Mouse (Mus musculus) kidney, embryonic 15.5 days (tissue): ENCODE measurements around the gene Tas1r2. TPM values are rescaled to one million over a fixed set of nuclear protein-coding genes. Genes with fewer than 3 reads are reported as not detected.

Experiments
- ATAC-seq: fragments of 200-750 bp; cut with Nextera tagmentation; replicated peaks from 2 replicates; pipeline ENCODE4 v1.8.0; 2017; ENCODE audit warnings: moderate TSS enrichment; ENCODE audit not compliant: low FRiP score
- H3K27ac ChIP-seq: fragments of 300-500 bp; sonication (generic); 2 replicates; pipeline ENCODE4 v1.5.1; 2015; ENCODE audit warnings: mild to moderate bottlenecking, inconsistent platforms
- H3K27me3 ChIP-seq: fragments of 300-500 bp; sonication (generic); 2 replicates; pipeline ENCODE4 v1.6.1; 2015; ENCODE audit warnings: inconsistent platforms
- H3K36me3 ChIP-seq: fragments of 300-500 bp; sonication (generic); 2 replicates; pipeline ENCODE4 v1.6.1; 2015; ENCODE audit warnings: inconsistent platforms
- H3K4me1 ChIP-seq: fragments of 300-500 bp; sonication (generic); 2 replicates; pipeline ENCODE4 v1.6.1; 2015; ENCODE audit warnings: inconsistent platforms
- H3K4me2 ChIP-seq: fragments of 300-500 bp; sonication (generic); 2 replicates; pipeline ENCODE4 v1.6.1; 2015; ENCODE audit warnings: moderate library complexity, mild to moderate bottlenecking, inconsistent platforms
- H3K4me3 ChIP-seq: fragments of 300-500 bp; sonication (generic); replicated peaks from 2 replicates; pipeline ENCODE4 v1.5.1; 2015; ENCODE audit warnings: mild to moderate bottlenecking, inconsistent platforms
- H3K9ac ChIP-seq: fragments of 300-500 bp; sonication (generic); 2 replicates; pipeline ENCODE4 v1.6.1; 2015; ENCODE audit warnings: mild to moderate bottlenecking, inconsistent platforms
- H3K9me3 ChIP-seq: fragments of 300-500 bp; sonication (generic); replicated peaks from 2 replicates; pipeline ENCODE4 v1.6.1; 2016; ENCODE audit warnings: inconsistent platforms
- WGBS: fragments of 180-500 bp; shearing (Covaris S2); methylation state at CpG from one replicate; pipeline ENCODE4 v1.1.7; 2015; ENCODE audit warnings: mixed read lengths; 5-methylcytosine and 5-hydroxymethylcytosine counted together
- polyA plus RNA-seq: library from polyadenylated mRNA; unstranded; fragments of >200 nt; fragmentation: Nextera tagmentation; extraction: Ambion mirVana; gene quantifications from 2 replicates; pipeline ENCODE4 v1.2.1, GENCODE M21; 2015

Tas1r2 gene
- not detected in 2 replicates for polyA plus RNA-seq

GRCm38 (mm10) chr4:139653238-139653637, at the start of gene Tas1r2:
TSS of gene Tas1r2 (plus strand) at chr4:139653538.
- H3K36me3 ChIP-seq: peaks cover 22% of the 10 kb centered on the region
- H3K27me3 ChIP-seq: no peaks in the 10 kb centered on the region; the same call in 1 of the 2 replicates
- no peak within 1 kb of the TSS for H3K27ac ChIP-seq
- ATAC-seq: no peak
- peaks cover 11% of the 10 kb centered on the region for H3K4me1 ChIP-seq
- no peak within 1 kb of the TSS for H3K4me2 ChIP-seq
- H3K4me3 ChIP-seq: no peak within 1 kb of the TSS
- H3K9ac ChIP-seq: no peak within 1 kb of the TSS
- 83% methylated on average over 8 of the region's 8 CpGs for WGBS
- H3K9me3 ChIP-seq: no peaks in the 10 kb centered on the region

- Histone ChIP-seq H3K9me3 (no peaks in the 10 kb centered on the region), H3K36me3 (peaks cover 62% of the 10 kb centered on the region), H3K9ac (no peak overlapping the region), H3K4me3 (no peak overlapping the region), H3K4me1 (peaks cover 28% of the 10 kb centered on the region), H3K27ac (no peak overlapping the region), H3K4me2 (no peak overlapping the region), H3K27me3 (no peaks in the 10 kb centered on the region)
- ATAC-seq: no peak
- 81% methylated on average over 11 of the region's 11 CpGs for WGBS
Observed at GRCm38 (mm10) chr4:139605216-139605615, 48.1 kb upstream of the Tas1r2 start.

GRCm38 (mm10) chr4:139606732-139607131, 46.6 kb upstream of the Tas1r2 start:
- H3K36me3 ChIP-seq: peaks cover 63% of the 10 kb centered on the region
- no peak overlapping the region for H3K9ac ChIP-seq
- H3K4me2 ChIP-seq: no peak overlapping the region
- H3K27ac ChIP-seq: no peak overlapping the region
- 91% methylated on average over 5 of the region's 5 CpGs for WGBS
- no peaks in the 10 kb centered on the region for H3K9me3 ChIP-seq
- H3K27me3 ChIP-seq: no peaks in the 10 kb centered on the region
- H3K4me1 ChIP-seq: peaks cover 23% of the 10 kb centered on the region
- H3K4me3 ChIP-seq: no peak overlapping the region
- ATAC-seq: no peak

- no peak overlapping the region for H3K9ac ChIP-seq
- H3K4me2 ChIP-seq: no peak overlapping the region
- 69% methylated on average over 4 of the region's 4 CpGs for WGBS
- peaks cover 80% of the 10 kb centered on the region for H3K36me3 ChIP-seq
- no peak for ATAC-seq
- no peak overlapping the region for H3K27ac ChIP-seq
- no peaks in the 10 kb centered on the region for H3K9me3 ChIP-seq
- H3K4me1 ChIP-seq: peaks cover 7% of the 10 kb centered on the region
- H3K4me3 ChIP-seq: no peak overlapping the region
- H3K27me3 ChIP-seq: no peaks in the 10 kb centered on the region
Observed at GRCm38 (mm10) chr4:139608975-139609374, 44.4 kb upstream of the Tas1r2 start.

GRCm38 (mm10) chr4:139610954-139611353, 42.4 kb upstream of the Tas1r2 start:
- H3K9ac ChIP-seq: no peak overlapping the region
- no peaks in the 10 kb centered on the region for H3K27me3 ChIP-seq
- peak overlapping the region; percentile 75 for H3K27ac ChIP-seq
- peaks cover 77% of the 10 kb centered on the region for H3K36me3 ChIP-seq
- no peak overlapping the region for H3K4me3 ChIP-seq
- ATAC-seq: no peak; the same call in 1 of the 2 replicates
- 60% methylated on average over 6 of the region's 6 CpGs for WGBS
- H3K9me3 ChIP-seq: no peaks in the 10 kb centered on the region
- no peak overlapping the region for H3K4me2 ChIP-seq
- peaks cover 20% of the 10 kb centered on the region for H3K4me1 ChIP-seq

- H3K4me1 ChIP-seq: peaks cover 26% of the 10 kb centered on the region
- H3K27ac ChIP-seq: peak overlapping the region; percentile 75
- peak overlapping the region; percentile 54 for H3K4me2 ChIP-seq
- H3K9ac ChIP-seq: no peak overlapping the region
- peak; percentile 65 for ATAC-seq
- H3K27me3 ChIP-seq: no peaks in the 10 kb centered on the region
- 2% methylated on average over 10 of the region's 10 CpGs for WGBS
- H3K36me3 ChIP-seq: peaks cover 71% of the 10 kb centered on the region
- H3K4me3 ChIP-seq: peak overlapping the region; percentile 11; the same call in 1 of the 2 replicates
- no peaks in the 10 kb centered on the region for H3K9me3 ChIP-seq
Observed at GRCm38 (mm10) chr4:139611542-139611953, 41.8 kb upstream of the Tas1r2 start.

- no peak overlapping the region for H3K4me2 ChIP-seq
- peaks cover 45% of the 10 kb centered on the region for H3K36me3 ChIP-seq
- H3K9me3 ChIP-seq: no peaks in the 10 kb centered on the region
- H3K4me3 ChIP-seq: no peak overlapping the region
- no peak for ATAC-seq
- H3K4me1 ChIP-seq: peaks cover 36% of the 10 kb centered on the region
- H3K9ac ChIP-seq: no peak overlapping the region
- WGBS: 93% methylated on average over 21 of the region's 21 CpGs
- no peak overlapping the region for H3K27ac ChIP-seq
- H3K27me3 ChIP-seq: no peaks in the 10 kb centered on the region
Observed at GRCm38 (mm10) chr4:139614524-139615260, 38.6 kb upstream of the Tas1r2 start.

- peak overlapping the region; percentile 51 for H3K9ac ChIP-seq
- no peaks in the 10 kb centered on the region for H3K27me3 ChIP-seq
- H3K4me3 ChIP-seq: peak overlapping the region; percentile 49
- peak overlapping the region; percentile 87 for H3K27ac ChIP-seq
- peaks cover 31% of the 10 kb centered on the region for H3K4me1 ChIP-seq
- peak overlapping the region; percentile 67 for H3K4me2 ChIP-seq
- H3K9me3 ChIP-seq: no peaks in the 10 kb centered on the region
- peaks cover 38% of the 10 kb centered on the region for H3K36me3 ChIP-seq
- peak; percentile 83 for ATAC-seq
- whole genome bisulfite sequencing: 11% methylated on average over 24 of the region's 24 CpGs
Observed at GRCm38 (mm10) chr4:139616276-139617000, 36.9 kb upstream of the Tas1r2 start.

GRCm38 (mm10) chr4:139617001-139617364, 36.4 kb upstream of the Tas1r2 start:
- peaks cover 34% of the 10 kb centered on the region for H3K4me1 ChIP-seq
- peak overlapping the region; percentile 49 for H3K4me3 ChIP-seq
- ATAC-seq: no peak
- H3K27me3 ChIP-seq: no peaks in the 10 kb centered on the region
- 54% methylated on average over 3 of the region's 3 CpGs for WGBS
- no peaks in the 10 kb centered on the region for H3K9me3 ChIP-seq
- peaks cover 38% of the 10 kb centered on the region for H3K36me3 ChIP-seq
- H3K9ac ChIP-seq: no peak overlapping the region
- peak overlapping the region; percentile 67 for H3K4me2 ChIP-seq
- peak overlapping the region; percentile 87 for H3K27ac ChIP-seq

GRCm38 (mm10) chr4:139619765-139620164, 33.6 kb upstream of the Tas1r2 start:
- peaks cover 13% of the 10 kb centered on the region for H3K36me3 ChIP-seq
- ATAC-seq: no peak
- no peaks in the 10 kb centered on the region for H3K9me3 ChIP-seq
- H3K9ac ChIP-seq: no peak overlapping the region
- peaks cover 52% of the 10 kb centered on the region for H3K4me1 ChIP-seq
- 77% methylated on average over 6 of the region's 6 CpGs for WGBS
- no peaks in the 10 kb centered on the region for H3K27me3 ChIP-seq
- no peak overlapping the region for H3K27ac ChIP-seq
- H3K4me3 ChIP-seq: no peak overlapping the region
- H3K4me2 ChIP-seq: no peak overlapping the region

- under 1% methylated on average over 38 of the region's 38 CpGs for WGBS
- Histone ChIP-seq H3K27me3 (no peaks in the 10 kb centered on the region), H3K36me3 (0 out of 2 replicates have a peak, but pooled peaks cover 4% of the 10 kb centered on the region), H3K4me1 (peaks cover 33% of the 10 kb centered on the region), H3K9ac (peak within 1 kb of the TSS; percentile 73), H3K9me3 (no peaks in the 10 kb centered on the region), H3K4me2 (peak within 1 kb of the TSS; percentile 77), H3K27ac (peak within 1 kb of the TSS; percentile 91), H3K4me3 (peak within 1 kb of the TSS; percentile 84)
- peak; percentile 99 for ATAC-seq
Observed at GRCm38 (mm10) chr4:139622373-139623282, 30.7 kb upstream of the Tas1r2 start, which contains the start of gene Aldh4a1. TSS of gene Aldh4a1 (plus strand) at chr4:139622866.
